11 mouse cellular contexts compared by ENCODE assay signal in the genomic region with DNA sequence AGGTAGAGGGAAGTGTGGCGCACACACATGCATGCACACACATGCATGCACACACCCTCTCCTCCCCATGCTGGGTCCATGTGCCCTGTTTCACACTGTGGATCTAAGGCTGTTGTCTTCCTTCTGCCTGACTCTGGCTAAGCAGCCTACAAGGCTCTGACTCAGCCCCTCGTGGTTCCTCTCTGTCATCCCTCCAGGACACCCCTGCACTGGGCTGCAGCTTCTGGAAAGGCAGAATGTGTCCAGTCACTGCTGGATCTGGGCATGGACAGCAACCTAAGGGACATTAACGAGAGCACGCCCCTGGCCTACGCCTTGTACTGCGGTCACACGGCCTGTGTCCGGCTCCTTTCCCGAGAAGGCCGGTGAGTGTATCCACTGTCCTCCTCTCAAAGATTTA.
DNase-seq lines count a peak whose midpoint lies in the region; ATAC-seq and TF ChIP-seq lines count a peak whose summit lies in the region.
"Had no signal": no experiment of that assay in that cellular context is flagged by ENCODE, and none has a peak within 500 bp of the region (broad histone marks: within the 10 kb centered on the region; RNA-seq: fewer than 3 reads in every experiment).

No protein-coding gene starts in this region.

- ATAC-seq in stomach, embryonic 16.5 days (ENCODE audit: insufficient read depth, low FRiP score), result 0 out of 2 replicates have a peak, but pooled peaks have one; percentile 15
- ATAC-seq in stomach, postnatal 0 days (ENCODE audit: low FRiP score, low TSS enrichment), result no peak
- 0 out of 2 replicates have a peak, but pooled peaks have one; percentile 10 for ATAC-seq in monocyte, adult 5-6 weeks (replicated peaks; ENCODE audit: insufficient number of reproducible peaks, low FRiP score, low TSS enrichment, poor library complexity, severe bottlenecking)

- WGBS in stomach, embryonic 16.5 days, result 87% methylated on average over 10 of the region's 10 CpGs
- WGBS in stomach, postnatal 0 days, result 80% methylated on average over 10 of the region's 10 CpGs

- no peak overlapping the region for H3K27ac ChIP-seq in stomach, embryonic 16.5 days (ENCODE audit: low read length)
- H3K27ac ChIP-seq in stomach, postnatal 0 days (replicated peaks), result no peak overlapping the region
- H3K27ac ChIP-seq: embryonic facial prominence, embryonic 15.5 days; limb, embryonic 12.5 days had no signal

- H3K9ac ChIP-seq in stomach, embryonic 16.5 days (ENCODE audit: low read length), result no peak overlapping the region
- H3K9ac ChIP-seq in stomach, postnatal 0 days (ENCODE audit: low read length), result no peak overlapping the region
- H3K9ac ChIP-seq: embryonic facial prominence, embryonic 15.5 days; limb, embryonic 12.5 days had no signal

- H3K36me3 ChIP-seq in stomach, embryonic 16.5 days (ENCODE audit: control insufficient read depth, insufficient read depth, low read length), result no peaks in the 10 kb centered on the region
- H3K36me3 ChIP-seq in stomach, postnatal 0 days (ENCODE audit: control insufficient read depth, insufficient read depth, low read length), result no peaks in the 10 kb centered on the region
- H3K36me3 ChIP-seq: embryonic facial prominence, embryonic 15.5 days; limb, embryonic 12.5 days had no signal

- no peak for TF ChIP-seq EP300 in stomach, postnatal 0 days (optimal IDR thresholded peaks at IDR 0.05)

- H3K4me3 ChIP-seq in stomach, embryonic 16.5 days (replicated peaks; ENCODE audit: low read length), result no peak overlapping the region
- H3K4me3 ChIP-seq in stomach, postnatal 0 days (ENCODE audit: low read depth, low read length), result no peak overlapping the region
- H3K4me3 ChIP-seq: embryonic facial prominence, embryonic 15.5 days; limb, embryonic 12.5 days had no signal

- no peaks in the 10 kb centered on the region for H3K27me3 ChIP-seq in stomach, embryonic 16.5 days (ENCODE audit: control insufficient read depth, insufficient read depth, low read length)
- no peaks in the 10 kb centered on the region for H3K27me3 ChIP-seq in stomach, postnatal 0 days (ENCODE audit: control insufficient read depth, insufficient read depth, low read length)
- H3K27me3 ChIP-seq: embryonic facial prominence, embryonic 15.5 days; limb, embryonic 12.5 days had no signal

- no peak overlapping the region for H3K4me2 ChIP-seq in stomach, embryonic 16.5 days (ENCODE audit: low read depth, low read length)
- no peak overlapping the region for H3K4me2 ChIP-seq in stomach, postnatal 0 days (replicated peaks; ENCODE audit: low read depth)
- H3K4me2 ChIP-seq: embryonic facial prominence, embryonic 15.5 days; limb, embryonic 12.5 days had no signal

- no peak for TF ChIP-seq CTCF in stomach, postnatal 0 days (IDR thresholded peaks at IDR 0.05; ENCODE audit: low read depth)

- H3K4me1 ChIP-seq in stomach, embryonic 16.5 days (ENCODE audit: control insufficient read depth, insufficient read depth, low read length), result peaks cover 4% of the 10 kb centered on the region; the same call in 1 of the 2 replicates
- no peaks in the 10 kb centered on the region for H3K4me1 ChIP-seq in stomach, postnatal 0 days (replicated peaks; ENCODE audit: control insufficient read depth, insufficient read depth)

- H3K9me3 ChIP-seq in stomach, embryonic 16.5 days (replicated peaks; ENCODE audit: control insufficient read depth, low read length), result no peaks in the 10 kb centered on the region
- no peaks in the 10 kb centered on the region for H3K9me3 ChIP-seq in stomach, postnatal 0 days (ENCODE audit: control insufficient read depth, low read length)
- H3K9me3 ChIP-seq: embryonic facial prominence, embryonic 15.5 days; limb, embryonic 12.5 days had no signal

- peak; percentile 62 to 68 for DNase-seq in adrenal gland, adult (ENCODE audit: inconsistent age in 2 of 2, low spot score in 1 of 2)
- no peak for DNase-seq in adrenal gland, postnatal 4 days (ENCODE audit: low spot score in 2 of 2)
- DNase-seq in stomach, postnatal 0 days (ENCODE audit: low spot score), result no peak
- peak; percentile 79 for DNase-seq in gastrocnemius, postnatal 25 days
- DNase-seq in thymus, postnatal 4 days, result no peak
- no peak for DNase-seq in thymus, postnatal 36 days
- DNase-seq: kidney, postnatal 10 days had no signal

Comparison
In these comparisons a context has a peak if more than half of its experiments do, and no peak if none do; other contexts are left out.
1. DNase-seq: peak in adrenal gland, adult (2 of 2) and gastrocnemius, postnatal 25 days (single experiment); none in adrenal gland, postnatal 4 days (0 of 2), stomach, postnatal 0 days (single experiment), thymus, postnatal 4 days (single experiment) and thymus, postnatal 36 days (0 of 2).